Mouse (Mus musculus): ENCODE measurements at regions not wholly inside any gene's neighbourhood (a gene's known extent, or its start where the extent isn't known, plus 50 kb on each side); places are given as distances from the start of the nearest gene placed in this dataset.
"Not testable (repeated sequence)": the region's sequence is repeated elsewhere in the genome, so short reads cannot be mapped to it uniquely, and the experiment has no call there.

- no peaks in the 10 kb centered on the region for H3K27me3 ChIP-seq (ENCODE audit: control insufficient read depth, insufficient read depth, low read length)
- H3K4me3 ChIP-seq (ENCODE audit: low read depth, low read length): no peak overlapping the region
- H3K4me1 ChIP-seq (replicated peaks; ENCODE audit: control insufficient read depth, insufficient read depth): no peaks in the 10 kb centered on the region
- ATAC-seq (ENCODE audit: low FRiP score, low TSS enrichment): no peak
- H3K4me2 ChIP-seq (replicated peaks; ENCODE audit: low read depth): no peak overlapping the region
- no peaks in the 10 kb centered on the region for H3K36me3 ChIP-seq (ENCODE audit: control insufficient read depth, insufficient read depth, low read length)
- no peak overlapping the region for H3K27ac ChIP-seq (replicated peaks)
- H3K9me3 ChIP-seq (ENCODE audit: control insufficient read depth, low read length): no peaks in the 10 kb centered on the region
- TF ChIP-seq EP300 (optimal IDR thresholded peaks at IDR 0.05) (no peak), CTCF (IDR thresholded peaks at IDR 0.05; ENCODE audit: low read depth) (no peak)
- DNase-seq (ENCODE audit: low spot score): no peak
- WGBS: 91% methylated on average over 6 of the region's 6 CpGs
- no peak overlapping the region for H3K9ac ChIP-seq (ENCODE audit: low read length)
Measured at GRCm38 (mm10) chrX:50588892-50589291, 160.6 kb upstream of the Olfr1324 start.

- H3K4me3 ChIP-seq (ENCODE audit: low read depth, low read length): 0 out of 2 replicates have a peak overlapping the region, but pooled peaks have one; percentile 10
- WGBS: 75% methylated on average over 12 of the region's 12 CpGs
- H3K36me3 ChIP-seq (ENCODE audit: control insufficient read depth, insufficient read depth, low read length): no peaks in the 10 kb centered on the region
- H3K27ac ChIP-seq (replicated peaks): no peak overlapping the region
- no peaks in the 10 kb centered on the region for H3K4me1 ChIP-seq (replicated peaks; ENCODE audit: control insufficient read depth, insufficient read depth)
- 0 out of 2 replicates have a peak overlapping the region, but pooled peaks have one; percentile 14 for H3K4me2 ChIP-seq (replicated peaks; ENCODE audit: low read depth)
- no peaks in the 10 kb centered on the region for H3K9me3 ChIP-seq (ENCODE audit: control insufficient read depth, low read length)
- DNase-seq (ENCODE audit: low spot score) (peak; percentile 26), ATAC-seq (ENCODE audit: low FRiP score, low TSS enrichment) (no peak)
- no peaks in the 10 kb centered on the region for H3K27me3 ChIP-seq (ENCODE audit: control insufficient read depth, insufficient read depth, low read length)
- no peak overlapping the region for H3K9ac ChIP-seq (ENCODE audit: low read length)
- TF ChIP-seq CTCF (IDR thresholded peaks at IDR 0.05; ENCODE audit: low read depth) (peak; percentile 72), EP300 (optimal IDR thresholded peaks at IDR 0.05) (no peak)
Measured at GRCm38 (mm10) chrX:50583741-50584580, 155.7 kb upstream of the Olfr1324 start.

GRCm38 (mm10) chrX:50580200-50580599 is 151.9 kb upstream of the Olfr1324 start:
- Histone ChIP-seq H3K9me3 (ENCODE audit: control insufficient read depth, low read length) (no peaks in the 10 kb centered on the region), H3K4me3 (ENCODE audit: low read depth, low read length) (peak overlapping the region; percentile 4; the same call in 1 of the 2 replicates), H3K4me1 (replicated peaks; ENCODE audit: control insufficient read depth, insufficient read depth) (no peaks in the 10 kb centered on the region), H3K27ac (replicated peaks) (no peak overlapping the region), H3K4me2 (replicated peaks; ENCODE audit: low read depth) (no peak overlapping the region), H3K27me3 (ENCODE audit: control insufficient read depth, insufficient read depth, low read length) (no peaks in the 10 kb centered on the region), H3K36me3 (ENCODE audit: control insufficient read depth, insufficient read depth, low read length) (no peaks in the 10 kb centered on the region), H3K9ac (ENCODE audit: low read length) (no peak overlapping the region)
- DNase-seq (ENCODE audit: low spot score) (peak; percentile 34), ATAC-seq (ENCODE audit: low FRiP score, low TSS enrichment) (no peak)
- no peak for TF ChIP-seq EP300 (optimal IDR thresholded peaks at IDR 0.05)
- TF ChIP-seq CTCF (IDR thresholded peaks at IDR 0.05; ENCODE audit: low read depth): peak; percentile 70
- 71% methylated on average over 7 of the region's 7 CpGs for WGBS

GRCm38 (mm10) chrX:50576824-50577223 is 148.5 kb upstream of the Olfr1324 start:
- peak; percentile 42 for DNase-seq (ENCODE audit: low spot score)
- no peak for ATAC-seq (ENCODE audit: low FRiP score, low TSS enrichment)

GRCm38 (mm10) chrX:50572191-50573095 is 144.1 kb upstream of the Olfr1324 start:
- peak overlapping the region; percentile 18 for H3K4me3 ChIP-seq (ENCODE audit: low read depth, low read length)
- H3K4me1 ChIP-seq (replicated peaks; ENCODE audit: control insufficient read depth, insufficient read depth); H3K36me3 ChIP-seq (ENCODE audit: control insufficient read depth, insufficient read depth, low read length); H3K27me3 ChIP-seq (ENCODE audit: control insufficient read depth, insufficient read depth, low read length); H3K9me3 ChIP-seq (ENCODE audit: control insufficient read depth, low read length); H3K27ac ChIP-seq (replicated peaks); H3K9ac ChIP-seq (ENCODE audit: low read length); H3K4me2 ChIP-seq (replicated peaks; ENCODE audit: low read depth): not testable (repeated sequence)
- peak; percentile 78 for TF ChIP-seq CTCF (IDR thresholded peaks at IDR 0.05; ENCODE audit: low read depth)
- DNase-seq (ENCODE audit: low spot score) (peak; percentile 43), ATAC-seq (ENCODE audit: low FRiP score, low TSS enrichment) (peak; percentile 75; the same call in 1 of the 2 replicates)
- 70% methylated on average over 14 of the region's 14 CpGs for WGBS

More at GRCm38 (mm10) chrX:50576824-50577223, 148.5 kb upstream of the Olfr1324 start:
- Histone ChIP-seq H3K4me2 (replicated peaks; ENCODE audit: low read depth) (peak overlapping the region; percentile 31; the same call in 1 of the 2 replicates), H3K27ac (replicated peaks) (no peak overlapping the region), H3K4me3 (ENCODE audit: low read depth, low read length) (no peak overlapping the region), H3K4me1 (replicated peaks; ENCODE audit: control insufficient read depth, insufficient read depth) (no peaks in the 10 kb centered on the region), H3K9ac (ENCODE audit: low read length) (no peak overlapping the region), H3K27me3 (ENCODE audit: control insufficient read depth, insufficient read depth, low read length) (no peaks in the 10 kb centered on the region), H3K36me3 (ENCODE audit: control insufficient read depth, insufficient read depth, low read length) (no peaks in the 10 kb centered on the region), H3K9me3 (ENCODE audit: control insufficient read depth, low read length) (no peaks in the 10 kb centered on the region)
- 43% methylated on average over 7 of the region's 7 CpGs for WGBS
- TF ChIP-seq EP300 (optimal IDR thresholded peaks at IDR 0.05): no peak
- peak; percentile 79 for TF ChIP-seq CTCF (IDR thresholded peaks at IDR 0.05; ENCODE audit: low read depth)
